Mouse (Mus musculus) midbrain, embryonic 12.5 days (tissue): ENCODE results near the gene Smap1. TPM values are rescaled to one million over a fixed set of nuclear protein-coding genes. Genes with fewer than 3 reads are reported as not detected.

ENCODE experiments used
- ATAC-seq: fragments of 200-750 bp; cut with Nextera tagmentation; 2 replicates; pipeline ENCODE4 v1.8.0; 2017; ENCODE audit warnings: low read depth, moderate TSS enrichment, moderate library complexity; ENCODE audit not compliant: low FRiP score
- H3K27ac ChIP-seq: fragments of 300-500 bp; sonication (generic); replicated peaks from 2 replicates; pipeline ENCODE4 v1.5.1; 2016; ENCODE audit warnings: mild to moderate bottlenecking
- H3K27me3 ChIP-seq: fragments of 300-500 bp; sonication (generic); 2 replicates; pipeline ENCODE4 v1.6.1; 2016; ENCODE audit warnings: mild to moderate bottlenecking
- H3K36me3 ChIP-seq: fragments of 300-500 bp; sonication (generic); 2 replicates; pipeline ENCODE4 v1.6.1; 2016
- H3K4me1 ChIP-seq: fragments of 300-500 bp; sonication (generic); 2 replicates; pipeline ENCODE4 v1.6.1; 2016
- H3K4me2 ChIP-seq: fragments of 300-500 bp; sonication (generic); replicated peaks from 2 replicates; pipeline ENCODE4 v1.6.1; 2016; ENCODE audit warnings: mild to moderate bottlenecking, moderate library complexity
- H3K4me3 ChIP-seq: fragments of 300-500 bp; sonication (generic); 2 replicates; pipeline ENCODE4 v1.5.1; 2016; ENCODE audit warnings: mild to moderate bottlenecking
- H3K9ac ChIP-seq: fragments of 300-500 bp; sonication (generic); replicated peaks from 2 replicates; pipeline ENCODE4 v1.6.1; 2016; ENCODE audit warnings: mild to moderate bottlenecking, moderate library complexity
- H3K9me3 ChIP-seq: fragments of 300-500 bp; sonication (generic); 2 replicates; pipeline ENCODE4 v1.6.1; 2016; ENCODE audit warnings: mild to moderate bottlenecking
- WGBS: fragments of 180-500 bp; shearing (Covaris S2); methylation state at CpG from one replicate; pipeline ENCODE4 v1.1.7; 2016; 5-methylcytosine and 5-hydroxymethylcytosine counted together
- polyA plus RNA-seq: library from polyadenylated mRNA; unstranded; fragments of >200 nt; fragmentation: Nextera tagmentation; extraction: Ambion mirVana; gene quantifications from 2 replicates; pipeline ENCODE4 v1.2.1, GENCODE M21; 2016

The Smap1 gene
- polyA plus RNA-seq, 1 experiment from 2014 or later = 63.7 TPM

GRCm38 (mm10) chr1:23944076-23944475, 22.0 kb upstream of the Smap1 start:
- Histone ChIP-seq H3K27me3 (no peaks in the 10 kb centered on the region), H3K9ac (no peak overlapping the region), H3K36me3 (no peaks in the 10 kb centered on the region), H3K4me1 (peaks cover 7% of the 10 kb centered on the region), H3K4me3 (no peak overlapping the region), H3K9me3 (no peaks in the 10 kb centered on the region), H3K27ac (no peak overlapping the region), H3K4me2 (no peak overlapping the region)
- no peak for ATAC-seq
- WGBS = 97% methylated on average over 1 of the region's 1 CpGs

GRCm38 (mm10) chr1:23943146-23943940, 21.2 kb upstream of the Smap1 start:
- no peaks in the 10 kb centered on the region for H3K36me3 ChIP-seq
- H3K4me1 ChIP-seq = peaks cover 2% of the 10 kb centered on the region
- H3K4me2 ChIP-seq = no peak overlapping the region
- H3K9ac ChIP-seq = no peak overlapping the region
- no peaks in the 10 kb centered on the region for H3K27me3 ChIP-seq
- no peak overlapping the region for H3K4me3 ChIP-seq
- whole genome bisulfite sequencing = 73% methylated on average over 3 of the region's 3 CpGs
- H3K9me3 ChIP-seq = no peaks in the 10 kb centered on the region
- no peak overlapping the region for H3K27ac ChIP-seq
- no peak for ATAC-seq

GRCm38 (mm10) chr1:23935408-23935762, 13.3 kb upstream of the Smap1 start:
- H3K9ac ChIP-seq = no peak overlapping the region
- no peaks in the 10 kb centered on the region for H3K36me3 ChIP-seq
- no peak overlapping the region for H3K4me3 ChIP-seq
- H3K9me3 ChIP-seq = no peaks in the 10 kb centered on the region
- H3K4me2 ChIP-seq = no peak overlapping the region
- ATAC-seq = 0 out of 2 replicates have a peak, but pooled peaks have one; percentile 41
- H3K27ac ChIP-seq = no peak overlapping the region
- no peaks in the 10 kb centered on the region for H3K4me1 ChIP-seq
- WGBS = 20% methylated on average over 4 of the region's 4 CpGs
- no peaks in the 10 kb centered on the region for H3K27me3 ChIP-seq

GRCm38 (mm10) chr1:23934669-23935407, 12.7 kb upstream of the Smap1 start:
- Histone ChIP-seq H3K9me3 (no peaks in the 10 kb centered on the region), H3K4me3 (no peak overlapping the region), H3K4me2 (no peak overlapping the region), H3K4me1 (no peaks in the 10 kb centered on the region), H3K36me3 (no peaks in the 10 kb centered on the region), H3K9ac (no peak overlapping the region), H3K27ac (no peak overlapping the region), H3K27me3 (no peaks in the 10 kb centered on the region)
- 50% methylated on average over 8 of the region's 8 CpGs for WGBS
- no peak for ATAC-seq

GRCm38 (mm10) chr1:23929410-23929809, 7.3 kb upstream of the Smap1 start:
- no peak for ATAC-seq
- no peak overlapping the region for H3K27ac ChIP-seq
- H3K9ac ChIP-seq = no peak overlapping the region
- no peaks in the 10 kb centered on the region for H3K36me3 ChIP-seq
- H3K9me3 ChIP-seq = peaks cover 9% of the 10 kb centered on the region
- 94% methylated on average over 6 of the region's 6 CpGs for WGBS
- no peaks in the 10 kb centered on the region for H3K4me1 ChIP-seq
- no peaks in the 10 kb centered on the region for H3K27me3 ChIP-seq
- no peak overlapping the region for H3K4me3 ChIP-seq
- no peak overlapping the region for H3K4me2 ChIP-seq

- Histone ChIP-seq H3K4me2 (no peak overlapping the region), H3K36me3 (no peaks in the 10 kb centered on the region), H3K27ac (no peak overlapping the region), H3K4me1 (no peaks in the 10 kb centered on the region), H3K9me3 (peaks cover 9% of the 10 kb centered on the region), H3K4me3 (no peak overlapping the region), H3K27me3 (no peaks in the 10 kb centered on the region), H3K9ac (no peak overlapping the region)
- WGBS = 91% methylated on average over 3 of the region's 3 CpGs
- no peak for ATAC-seq
Observed at GRCm38 (mm10) chr1:23928371-23928770, 6.3 kb upstream of the Smap1 start.

- Histone ChIP-seq H3K4me2 (no peak overlapping the region), H3K4me1 (peaks cover 18% of the 10 kb centered on the region), H3K9me3 (peaks cover 9% of the 10 kb centered on the region), H3K36me3 (no peaks in the 10 kb centered on the region), H3K27me3 (no peaks in the 10 kb centered on the region), H3K4me3 (no peak overlapping the region), H3K9ac (no peak overlapping the region), H3K27ac (no peak overlapping the region)
- no peak for ATAC-seq
- 75% methylated on average over 7 of the region's 7 CpGs for WGBS
Observed at GRCm38 (mm10) chr1:23923779-23924708, 1.9 kb upstream of the Smap1 start.

GRCm38 (mm10) chr1:23922530-23922884, 390 bp upstream of the Smap1 start:
- H3K9ac ChIP-seq = peak overlapping the region; percentile 93
- H3K4me3 ChIP-seq = peak overlapping the region; percentile 91
- WGBS = 31% methylated on average over 9 of the region's 9 CpGs
- no peaks in the 10 kb centered on the region for H3K27me3 ChIP-seq
- H3K4me1 ChIP-seq = peaks cover 18% of the 10 kb centered on the region
- no peaks in the 10 kb centered on the region for H3K36me3 ChIP-seq
- H3K4me2 ChIP-seq = peak overlapping the region; percentile 66
- peaks cover 9% of the 10 kb centered on the region for H3K9me3 ChIP-seq
- ATAC-seq = peak; percentile 24
- peak overlapping the region; percentile 92; the same call in 1 of the 2 replicates for H3K27ac ChIP-seq

GRCm38 (mm10) chr1:23920275-23920674, 1.8 kb downstream of the Smap1 start:
- H3K4me1 ChIP-seq = peaks cover 18% of the 10 kb centered on the region
- WGBS = 26% methylated on average over 2 of the region's 2 CpGs
- H3K9me3 ChIP-seq = no peaks in the 10 kb centered on the region
- no peak overlapping the region for H3K4me3 ChIP-seq
- no peaks in the 10 kb centered on the region for H3K27me3 ChIP-seq
- H3K9ac ChIP-seq = 0 out of 2 replicates have a peak overlapping the region, but pooled peaks have one; percentile 25
- H3K36me3 ChIP-seq = no peaks in the 10 kb centered on the region
- H3K27ac ChIP-seq = no peak overlapping the region
- H3K4me2 ChIP-seq = peak overlapping the region; percentile 66
- ATAC-seq = no peak

- ATAC-seq = no peak
- Histone ChIP-seq H3K36me3 (no peaks in the 10 kb centered on the region), H3K4me1 (peaks cover 18% of the 10 kb centered on the region), H3K4me2 (no peak overlapping the region), H3K27ac (no peak overlapping the region), H3K27me3 (no peaks in the 10 kb centered on the region), H3K9ac (no peak overlapping the region), H3K9me3 (no peaks in the 10 kb centered on the region), H3K4me3 (no peak overlapping the region)
- WGBS = 88% methylated on average over 4 of the region's 4 CpGs
Observed at GRCm38 (mm10) chr1:23919086-23919485, 3.0 kb downstream of the Smap1 start.

GRCm38 (mm10) chr1:23915483-23915882, 6.6 kb downstream of the Smap1 start:
- H3K9me3 ChIP-seq = no peaks in the 10 kb centered on the region
- 89% methylated on average over 4 of the region's 4 CpGs for WGBS
- ATAC-seq = no peak

More at GRCm38 (mm10) chr1:23915483-23915882, 6.6 kb downstream of the Smap1 start:
- H3K27me3 ChIP-seq = no peaks in the 10 kb centered on the region
- H3K27ac ChIP-seq = no peak overlapping the region
- no peaks in the 10 kb centered on the region for H3K36me3 ChIP-seq
- no peak overlapping the region for H3K4me3 ChIP-seq
- no peak overlapping the region for H3K4me2 ChIP-seq
- H3K4me1 ChIP-seq = peaks cover 8% of the 10 kb centered on the region
- no peak overlapping the region for H3K9ac ChIP-seq
